Mouse (Mus musculus) layer of hippocampus, adult 8-10 months (tissue): Measurements from ENCODE around the gene Gabrb1. TPM values are rescaled to one million over a fixed set of nuclear protein-coding genes. Genes with fewer than 3 reads are reported as not detected.
A peak's percentile ranks its signal among the peaks of the same experiment; 100 is the strongest.

ENCODE experiments used
- DNase-seq, 2 experiments: peaks; one replicate each; pipeline ENCODE4 v3.0.0; 2022; ENCODE audit warnings: low spot score in 2 of 2
- total RNA-seq, 4 experiments: library from RNA; stranded (reverse); gene quantifications; 2 replicates each; pipeline ENCODE4 v1.2.4; 2022

Gene Gabrb1
- 100 to 1,000 TPM; 125 to 141 (median 133) TPM for total RNA-seq

DNA sequence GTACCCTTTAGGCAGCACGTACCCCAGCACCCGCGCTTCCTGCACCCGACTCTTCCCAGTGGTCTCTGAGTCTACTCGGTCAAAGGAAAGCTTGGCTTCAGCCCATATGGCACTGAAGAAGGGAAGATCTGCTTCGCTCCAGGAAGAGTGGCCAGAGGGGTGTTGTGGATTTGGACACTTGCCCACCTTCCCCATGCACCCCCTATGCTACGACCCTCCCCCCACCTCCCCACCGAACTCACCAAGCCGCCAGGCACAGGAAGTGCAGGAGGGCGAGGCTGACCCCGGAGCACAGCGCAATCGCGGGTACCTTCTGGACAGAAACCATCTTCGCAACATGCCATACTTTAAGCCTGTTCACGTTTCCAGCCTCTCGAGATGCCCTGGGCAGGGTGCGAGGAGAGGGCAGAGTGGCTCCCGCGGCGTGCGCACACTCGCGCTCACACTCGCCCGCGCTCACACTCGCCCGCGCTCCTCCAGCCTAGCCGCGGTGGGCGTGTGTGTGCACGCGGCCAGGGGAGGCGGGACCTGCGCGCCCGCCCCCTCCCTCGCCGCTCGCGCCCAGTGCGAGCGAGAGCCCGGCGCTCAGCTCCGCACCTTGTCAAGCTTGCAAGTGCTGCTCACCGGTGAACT is at the start of gene Gabrb1:
Gene Gabrb1, plus strand, starts transcription at position 632 of the 633 bp plus-strand sequence.
- peak in 1 of 2 experiments; percentile 54 for DNase-seq

DNA sequence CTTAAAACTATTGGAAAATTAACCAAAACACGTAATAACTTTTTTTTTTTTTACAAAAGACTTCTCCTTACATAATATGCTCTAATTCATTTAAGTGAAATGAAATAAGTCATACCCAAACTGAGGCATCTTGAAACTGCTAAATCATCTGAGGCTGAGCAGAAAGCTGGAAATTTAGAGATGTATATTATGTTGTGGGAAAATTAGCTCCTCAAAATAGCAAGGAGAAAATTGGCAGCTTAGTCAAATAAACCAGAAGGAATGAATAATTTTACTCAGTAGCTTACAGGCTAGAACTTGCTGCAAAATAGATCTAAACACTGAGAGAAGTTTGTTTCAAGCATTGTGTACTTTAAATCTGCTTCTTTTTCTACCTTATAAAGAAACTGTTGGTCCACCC is 49.2 kb upstream of the Gabrb1 start:
- no peak for DNase-seq

DNA sequence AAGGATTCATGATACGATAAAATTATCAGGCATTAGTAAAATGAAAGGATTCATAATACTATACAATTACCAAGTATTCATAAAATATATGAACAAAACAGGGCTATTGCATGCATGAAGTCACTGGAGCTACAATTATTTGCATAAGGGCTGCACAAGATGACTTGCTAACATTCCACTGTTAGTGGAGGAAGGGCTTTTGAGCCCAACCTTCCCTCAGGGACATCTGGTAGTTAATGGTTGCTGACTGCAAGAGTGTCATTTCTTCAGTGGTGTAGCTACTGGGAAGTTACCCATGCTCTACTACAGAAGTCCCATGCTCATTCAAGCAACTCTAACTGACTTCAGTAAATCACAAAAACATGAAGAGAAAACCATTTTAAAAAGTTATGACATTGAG is 43.6 kb upstream of the Gabrb1 start:
- no peak for DNase-seq

DNA sequence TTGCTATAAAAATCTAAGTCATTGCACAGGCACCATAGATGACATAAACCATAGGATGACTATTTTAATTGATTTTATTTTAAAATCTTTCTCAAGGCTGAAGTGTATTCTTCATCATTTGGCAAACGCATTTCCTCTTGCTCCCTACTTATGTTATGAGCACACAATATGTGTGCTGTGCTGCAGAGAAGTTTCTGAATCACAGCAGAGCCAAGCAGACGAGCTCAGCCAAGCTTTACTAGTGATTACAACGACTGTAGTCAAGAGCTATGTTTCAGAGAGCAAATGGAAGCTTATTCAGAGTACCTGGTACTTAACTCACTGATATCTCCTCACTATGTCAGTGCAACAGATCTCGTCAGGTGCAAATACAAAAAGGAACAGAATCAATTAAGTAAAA is 41.2 kb upstream of the Gabrb1 start:
- DNase-seq: no peak

DNA sequence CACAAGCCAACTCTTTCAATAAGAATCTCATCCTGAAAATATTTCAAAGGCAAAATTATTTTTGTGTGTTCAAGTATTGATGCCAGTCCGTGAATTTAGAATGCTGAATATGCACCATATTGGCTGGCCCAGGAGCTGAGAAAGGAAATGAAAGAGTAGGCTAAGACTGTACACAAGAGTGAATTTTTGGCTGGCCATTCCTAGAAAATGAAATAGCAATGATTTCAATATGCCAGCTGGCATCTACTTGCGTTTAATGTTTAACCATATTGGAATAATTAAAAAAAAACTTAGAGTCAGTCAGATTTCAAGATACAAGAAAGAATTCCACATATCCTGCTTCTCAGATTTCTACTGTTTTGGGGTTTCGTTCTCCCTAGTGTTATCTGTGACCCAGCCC is 30.1 kb upstream of the Gabrb1 start:
- DNase-seq: no peak

DNA sequence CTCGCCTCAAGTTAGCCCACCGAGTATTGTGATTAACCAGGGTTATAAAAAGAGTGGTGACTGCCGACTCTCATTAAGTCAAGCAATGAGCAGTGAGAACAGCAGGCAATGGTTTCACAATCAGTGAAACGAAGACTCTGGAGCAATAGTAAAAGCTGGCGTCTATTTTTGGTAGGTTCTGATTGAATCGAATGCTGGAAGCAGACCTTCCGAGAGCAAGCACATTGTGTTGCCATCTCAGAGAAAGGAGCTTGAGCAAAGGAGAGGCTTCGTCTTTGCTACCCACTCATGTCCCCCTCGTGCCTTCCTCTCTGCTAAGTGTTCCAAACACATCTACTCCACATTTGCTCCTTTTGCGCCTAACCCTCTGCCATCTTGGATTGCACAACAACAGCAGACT is 18.1 kb upstream of the Gabrb1 start:
- DNase-seq: peak; percentile 15 to 33

DNA sequence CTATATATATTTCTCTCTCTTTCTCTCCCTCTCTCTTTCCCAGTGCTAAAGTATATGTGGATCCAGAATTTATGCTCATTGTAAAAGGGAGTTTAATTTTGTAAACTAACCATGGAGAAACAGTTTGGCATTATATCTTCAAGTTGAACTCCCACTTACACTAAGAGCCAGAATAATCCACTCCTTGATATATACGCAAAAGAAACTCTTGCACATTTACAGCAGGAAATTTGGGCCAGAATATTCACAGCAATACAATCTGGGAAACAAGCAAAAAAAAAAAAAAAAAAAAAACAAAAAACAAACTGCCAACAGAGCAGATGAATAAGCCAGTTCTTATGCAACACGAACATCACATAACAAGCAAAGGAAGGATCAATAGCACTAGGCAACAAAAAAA is 9.8 kb upstream of the Gabrb1 start:
- DNase-seq: no peak

DNA sequence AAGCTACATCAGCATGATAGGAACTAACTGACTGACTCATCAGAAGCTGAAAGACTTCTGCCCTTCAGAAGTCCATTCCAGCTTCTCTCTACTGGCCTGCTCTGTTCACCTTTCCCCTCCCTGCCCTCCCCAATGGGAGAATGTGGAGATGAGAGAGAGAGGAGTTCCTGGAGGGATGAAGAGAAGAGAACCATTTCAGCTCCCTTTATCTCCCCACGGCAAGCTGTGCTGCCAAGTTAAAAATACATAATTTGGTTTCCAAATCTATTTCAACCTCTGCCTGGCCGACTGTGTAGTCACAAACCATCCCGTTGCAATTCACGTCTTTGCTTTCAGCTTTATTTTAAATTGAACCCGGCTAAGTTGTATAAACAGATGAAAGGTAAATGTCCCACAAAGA is 3.9 kb upstream of the Gabrb1 start:
- no peak for DNase-seq

DNA sequence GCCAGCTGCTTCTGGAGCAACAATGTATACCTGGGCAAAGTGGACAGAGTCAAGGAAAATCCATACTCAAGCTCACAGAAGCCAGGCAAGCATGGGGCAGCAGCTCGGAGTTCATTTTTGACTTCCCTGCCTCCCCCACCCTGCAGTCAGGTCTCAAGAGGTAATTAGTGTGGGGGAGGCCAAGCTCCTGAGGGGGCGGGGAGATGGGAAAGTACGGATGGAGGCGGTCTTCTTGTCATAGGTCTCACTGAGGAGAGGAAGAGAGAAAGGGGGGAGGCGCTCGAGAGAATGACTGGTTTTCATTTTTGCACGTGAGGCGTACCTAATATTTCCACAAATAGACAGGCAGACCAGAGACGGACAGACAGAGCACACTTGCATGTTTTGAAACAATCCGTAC is 1.1 kb upstream of the Gabrb1 start:
- DNase-seq: peak; percentile 37 to 50

DNA sequence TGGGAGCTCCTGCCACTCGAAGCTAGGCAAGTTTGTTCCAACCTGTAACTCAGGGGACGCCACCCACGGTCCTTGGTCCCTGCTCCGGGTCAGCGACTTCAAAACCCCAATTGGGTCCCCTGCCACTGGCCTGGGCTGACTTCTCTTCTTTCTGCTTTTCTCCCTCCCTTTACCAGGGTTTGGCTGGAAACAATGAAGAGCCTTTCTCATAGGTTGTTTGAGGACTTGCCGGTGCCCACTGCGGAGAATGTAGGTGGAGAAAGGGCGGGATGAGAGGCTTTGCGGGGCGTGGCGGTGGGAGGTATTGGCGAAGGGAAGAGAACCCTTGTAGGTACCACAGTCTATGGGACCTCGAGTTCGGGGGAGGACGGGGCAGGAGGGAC is 193 bp downstream of the Gabrb1 start, which contains the start of gene Gabra4:
Gene Gabra4, minus strand, starts transcription at position 194 of the 383 bp plus-strand sequence.
- DNase-seq: peak in 1 of 2 experiments; percentile 17

DNA sequence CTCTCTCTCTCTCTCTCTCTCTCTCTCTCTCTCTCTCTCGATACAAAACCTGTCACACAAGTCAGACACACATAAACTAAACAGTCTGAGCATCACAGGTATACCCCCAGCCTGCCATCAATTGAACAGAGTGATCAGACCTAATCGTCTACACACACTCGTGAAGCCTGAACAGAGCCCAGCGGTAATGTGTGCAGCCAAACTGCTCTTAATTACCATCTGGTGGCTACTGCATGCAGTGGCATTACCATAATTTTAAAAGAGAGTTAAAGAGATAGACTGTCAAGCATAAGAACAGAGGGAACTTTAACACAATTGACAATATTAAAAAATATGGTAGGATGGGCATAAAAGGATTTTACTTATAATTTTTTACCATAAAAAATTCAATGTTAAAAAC is 7.7 kb downstream of the Gabrb1 start:
- DNase-seq: no peak

DNA sequence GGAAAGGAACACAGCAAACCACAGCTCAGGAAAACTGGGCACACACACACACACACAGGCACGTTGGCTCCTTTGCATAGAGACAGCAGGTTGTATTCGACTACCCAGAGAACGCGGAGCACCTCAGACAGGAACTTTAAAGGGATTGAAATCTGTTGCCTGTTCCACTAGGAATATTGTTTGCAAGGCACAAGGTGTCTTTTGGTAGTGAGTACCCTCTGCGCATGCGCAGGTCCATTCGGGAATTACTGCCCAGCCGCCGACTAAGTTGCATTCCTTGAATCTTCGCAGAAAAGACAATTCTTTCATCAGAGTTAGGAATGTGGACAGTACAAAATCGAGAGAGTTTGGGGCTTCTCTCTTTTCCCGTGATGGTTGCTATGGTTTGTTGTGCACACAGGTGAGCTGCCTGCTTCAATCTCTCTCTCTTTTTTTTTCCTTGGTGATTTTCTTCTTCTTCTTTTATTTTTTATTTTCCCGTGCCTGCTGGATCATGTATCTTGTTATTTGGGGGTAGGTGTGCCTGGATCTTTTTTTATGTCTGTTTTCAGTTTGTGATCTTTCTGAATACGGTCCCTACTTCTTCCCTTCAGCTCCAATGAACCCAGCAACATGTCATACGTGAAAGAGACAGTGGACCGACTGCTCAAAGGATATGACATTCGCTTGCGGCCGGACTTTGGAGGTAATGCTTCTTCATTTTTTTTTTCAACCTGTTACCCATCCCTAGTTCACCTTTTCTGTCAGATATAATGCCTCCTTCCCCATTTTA is 42.0 kb downstream of the Gabrb1 start:
- DNase-seq: peak; percentile 65 to 79

DNA sequence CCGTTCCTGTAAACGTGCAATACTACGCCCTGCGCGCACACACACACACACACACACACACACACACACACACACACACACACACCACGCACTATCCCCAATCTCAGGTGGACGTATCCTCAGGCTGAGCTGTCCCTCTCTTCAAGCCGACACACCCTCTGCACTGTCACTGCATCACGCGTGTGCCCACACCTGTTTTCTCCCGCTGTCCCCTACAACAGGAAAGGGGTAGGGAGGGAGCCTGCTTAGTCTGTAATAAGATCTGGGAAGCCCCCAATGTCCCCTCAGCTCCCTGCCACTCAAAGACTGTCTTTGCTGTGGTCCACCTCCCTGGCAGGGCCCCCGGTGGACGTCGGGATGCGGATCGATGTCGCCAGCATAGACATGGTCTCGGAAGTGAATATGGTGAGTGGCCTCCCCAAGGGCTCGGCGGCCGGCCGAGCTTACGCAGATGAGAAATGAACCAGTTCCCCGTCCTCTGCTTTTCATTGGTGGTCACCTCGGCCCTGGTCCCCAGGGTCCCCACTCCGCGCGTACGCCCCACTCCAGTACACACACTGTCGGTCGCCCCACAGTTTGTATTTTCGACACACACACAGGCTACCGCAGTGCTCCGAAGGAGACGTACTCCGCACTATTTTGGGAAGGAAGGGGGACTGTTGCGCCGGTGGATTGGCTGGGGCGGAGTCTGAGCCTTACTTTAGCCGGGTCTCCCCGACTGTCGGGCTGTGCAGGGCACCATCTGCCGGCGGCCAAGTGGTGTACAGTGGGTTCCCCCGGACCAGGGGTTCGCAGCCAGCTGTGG is 42.8 kb downstream of the Gabrb1 start:
- DNase-seq: peak; percentile 53 to 70

DNA sequence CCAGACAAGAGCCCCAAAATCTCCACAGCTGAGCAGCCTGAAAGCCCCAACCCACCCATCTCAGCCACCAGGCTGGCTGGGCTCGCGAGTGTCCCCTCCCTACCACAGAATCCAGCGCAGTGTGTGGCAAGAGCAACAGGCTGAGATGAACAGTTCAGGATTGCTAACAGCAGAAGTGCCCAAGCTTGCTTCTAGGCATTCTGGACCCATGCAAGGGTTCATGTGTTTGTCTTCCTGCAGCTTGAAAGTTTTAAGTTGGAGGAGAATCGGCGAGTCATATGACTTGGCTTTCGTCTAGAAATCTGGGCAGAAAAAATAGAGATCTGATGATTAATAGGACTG is 43.3 kb downstream of the Gabrb1 start:
- DNase-seq: no peak

DNA sequence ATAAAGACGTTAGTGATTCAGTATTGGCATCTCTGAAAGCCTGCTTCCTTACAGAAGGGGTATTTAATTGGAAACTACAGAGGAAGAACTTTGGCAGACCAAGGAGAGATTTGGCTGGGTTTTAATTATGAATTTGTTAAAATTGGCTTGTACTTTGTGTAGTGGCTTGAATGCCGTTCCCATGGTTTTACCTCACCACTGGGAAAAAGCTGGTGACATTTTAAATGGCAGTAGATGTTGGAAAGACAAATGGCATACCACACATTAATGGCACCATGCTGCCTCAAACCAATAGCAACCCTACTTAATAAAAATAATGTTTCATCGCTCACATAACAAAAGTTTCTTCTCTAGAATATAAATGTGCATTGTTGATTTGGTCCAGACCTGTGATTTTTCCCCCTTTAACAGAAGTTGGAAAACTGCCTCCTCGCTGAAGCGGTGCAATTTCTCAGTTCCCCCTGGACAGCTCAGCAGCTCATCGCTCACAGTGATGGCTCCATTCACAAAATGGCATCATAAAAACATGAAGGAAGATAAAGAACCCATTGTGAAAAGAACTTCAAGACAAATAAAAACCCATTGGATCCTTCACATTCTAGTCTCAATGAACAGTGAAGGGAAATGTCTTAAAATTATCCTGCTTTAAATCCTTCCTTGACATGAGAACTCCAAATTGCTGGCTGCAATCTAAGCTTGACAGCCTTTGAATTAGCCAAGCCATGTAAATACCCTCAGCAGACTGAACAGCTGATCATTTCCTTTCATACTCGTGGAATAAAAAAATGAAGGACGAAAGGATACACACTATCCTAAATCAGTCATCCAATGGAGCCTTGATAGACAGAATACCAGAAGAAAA is 75.2 kb downstream of the Gabrb1 start:
- DNase-seq: peak; percentile 40 to 64

DNA sequence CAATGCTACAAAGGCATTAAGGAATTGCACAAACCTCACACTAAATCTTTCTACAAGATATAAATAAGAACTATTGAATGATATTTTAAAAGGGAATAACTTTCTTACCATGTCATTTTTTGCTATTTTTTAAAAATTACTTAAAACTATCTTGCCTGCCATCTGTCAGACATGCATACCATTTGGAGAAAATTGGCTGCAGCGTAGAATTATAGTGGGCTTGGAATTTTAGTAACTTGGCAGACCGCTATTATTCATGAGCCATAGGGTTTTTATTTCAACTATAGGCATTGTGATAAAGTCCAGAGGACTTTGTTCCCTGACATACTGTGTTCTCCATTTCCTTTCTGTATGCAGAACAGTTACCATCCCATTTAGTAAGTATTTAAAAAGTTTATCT is 89.5 kb downstream of the Gabrb1 start:
- no peak for DNase-seq

DNA sequence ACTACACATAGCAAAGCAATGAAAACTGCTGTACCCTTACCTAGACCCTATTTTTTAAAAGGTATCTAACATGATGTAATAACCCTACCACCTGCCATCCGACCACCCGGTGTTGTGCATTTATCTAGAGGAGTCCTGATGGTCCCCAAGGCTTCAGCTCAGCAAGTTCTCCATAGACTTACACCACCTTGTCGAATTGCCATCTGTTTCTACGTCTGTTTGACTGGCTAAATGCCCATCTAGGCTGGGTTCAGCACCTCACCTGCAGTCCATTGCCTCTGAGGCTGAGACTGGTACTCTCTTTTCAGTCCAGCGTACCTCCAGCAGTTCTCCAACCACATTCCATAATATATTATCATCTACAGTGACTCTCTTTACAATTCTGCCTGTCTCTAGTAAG is 96.1 kb downstream of the Gabrb1 start:
- no peak for DNase-seq

DNA sequence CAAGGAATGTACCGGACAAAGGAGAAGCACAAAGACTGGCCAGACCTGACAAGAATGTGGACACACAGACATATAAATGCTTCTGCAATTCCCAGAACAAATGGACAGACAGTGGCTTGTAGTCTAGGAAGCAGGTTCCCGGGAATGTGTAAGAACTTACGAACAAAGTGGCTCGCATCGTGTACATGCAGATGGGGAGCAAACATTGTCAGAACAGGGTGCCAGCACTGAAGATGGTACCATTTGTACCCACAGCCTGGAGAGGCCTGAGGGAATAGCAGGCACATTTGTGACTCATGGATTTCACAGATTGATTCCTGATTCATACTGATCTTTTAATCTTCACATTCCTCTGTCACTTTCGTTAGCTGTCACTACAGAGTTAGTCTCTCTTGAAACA is 103.2 kb downstream of the Gabrb1 start:
- DNase-seq: peak; percentile 64 to 74

DNA sequence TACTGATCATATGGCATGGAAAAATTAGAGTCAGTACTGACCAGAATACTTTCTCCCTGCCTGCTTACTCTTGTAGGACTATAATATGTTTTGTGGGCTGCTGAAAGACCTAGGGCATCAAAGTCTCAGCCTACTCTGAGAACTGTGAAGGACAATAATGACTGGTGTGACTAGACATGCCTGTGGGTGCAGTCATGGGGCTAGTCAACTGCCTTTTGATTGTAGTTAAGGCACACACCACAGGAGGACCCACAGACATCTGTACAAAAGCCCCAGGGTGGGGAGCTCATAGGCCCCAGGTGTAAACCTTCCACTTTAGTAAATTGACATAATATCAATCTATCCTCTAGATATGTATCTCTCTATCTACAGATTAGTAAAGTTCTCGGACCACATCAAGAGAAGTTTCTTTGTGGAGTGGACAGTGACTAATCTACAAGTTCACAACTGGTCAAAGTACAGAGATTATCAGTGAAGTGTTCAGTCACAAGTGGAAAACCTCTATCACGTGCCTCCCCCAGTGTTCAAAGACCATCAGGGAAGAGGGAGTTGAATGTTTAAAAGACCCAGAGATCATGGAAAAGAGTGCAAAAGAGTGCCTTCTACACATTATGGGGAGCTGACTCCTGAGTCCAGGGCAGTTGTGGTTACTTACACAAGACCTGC is 123.7 kb downstream of the Gabrb1 start:
- no peak for DNase-seq

DNA sequence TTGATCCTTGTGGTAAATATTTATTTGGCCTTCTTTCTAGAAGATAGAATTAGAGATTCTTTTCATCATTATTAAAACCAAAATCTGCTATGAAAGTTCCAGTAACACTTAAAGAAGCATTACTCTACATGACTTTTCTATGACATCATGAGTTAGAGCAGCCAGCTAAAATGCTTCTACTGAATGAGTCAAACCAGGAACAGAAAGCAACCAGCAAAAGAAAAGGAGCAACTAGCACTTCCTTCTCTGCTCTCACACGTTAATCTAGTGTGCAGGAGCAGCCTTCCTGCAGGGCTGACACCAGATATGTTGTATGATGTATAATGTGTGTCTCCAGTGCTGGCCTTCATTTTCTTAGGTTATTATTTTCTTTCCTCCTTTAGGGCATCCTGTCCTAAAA is 164.9 kb downstream of the Gabrb1 start:
- no peak for DNase-seq

DNA sequence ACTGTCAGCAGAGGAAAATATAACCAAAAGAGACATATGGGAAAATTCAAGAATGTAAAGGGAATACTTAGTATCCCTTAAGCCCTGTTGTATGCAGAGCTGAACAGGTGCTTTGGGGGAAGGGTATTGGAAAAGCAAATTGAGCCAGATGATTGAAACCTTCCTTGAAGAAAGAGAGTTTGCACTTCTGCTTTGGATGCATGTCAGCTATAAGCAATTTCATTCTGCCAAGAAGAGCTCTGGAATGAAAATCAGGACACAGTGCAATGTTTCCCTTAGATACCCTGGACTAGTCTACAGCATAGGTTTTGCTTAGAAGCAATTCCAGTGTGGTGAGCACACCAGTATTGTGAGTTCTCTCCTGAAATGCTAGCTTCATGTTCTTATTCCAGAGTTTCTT is 170.4 kb downstream of the Gabrb1 start:
- DNase-seq: no peak
